In the genomic region with DNA sequence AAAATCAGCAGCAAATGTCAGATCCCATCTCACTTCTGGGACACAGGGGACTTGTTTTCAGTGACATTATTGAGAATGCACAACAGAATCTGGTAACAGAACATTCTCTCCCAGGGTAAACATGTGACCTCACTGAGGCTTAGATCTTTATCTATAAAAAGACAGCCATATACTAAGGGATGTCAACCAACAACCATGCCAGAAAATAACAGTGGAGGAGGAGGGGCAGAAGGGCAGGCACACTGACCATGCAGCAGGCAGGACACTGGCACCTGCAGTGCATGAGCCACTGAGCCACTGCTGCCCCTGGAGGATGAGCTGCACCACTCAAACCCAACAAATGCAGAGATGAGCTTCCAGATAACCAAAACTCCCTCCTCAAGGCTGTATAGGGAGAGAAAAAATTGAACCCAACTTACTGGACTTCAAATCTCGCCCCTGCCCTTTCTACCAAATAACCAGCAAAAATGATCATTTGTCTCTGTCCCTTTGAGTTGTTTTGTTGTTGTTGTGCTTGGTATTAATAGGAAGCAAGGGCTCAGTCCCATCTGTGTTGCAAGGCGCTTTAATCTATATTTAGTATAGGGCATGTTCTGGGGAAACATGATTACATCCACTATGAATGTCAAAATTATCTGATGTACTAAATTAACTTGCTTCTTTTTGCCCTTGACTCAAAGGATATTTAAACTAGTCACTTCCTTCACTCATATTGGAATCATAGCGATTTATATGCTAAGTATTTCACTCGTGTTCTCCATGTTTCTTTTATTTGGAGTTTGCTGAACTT, we compare ENCODE assay signal across 20 mouse cellular contexts.
DNase-seq lines count a peak whose midpoint lies in the region; ATAC-seq and TF ChIP-seq lines count a peak whose summit lies in the region.
"Had no signal": no experiment of that assay in that cellular context is flagged by ENCODE, and none has a peak within 500 bp of the region (broad histone marks: within the 10 kb centered on the region; RNA-seq: fewer than 3 reads in every experiment).

No protein-coding gene starts in this region.

- H3K9ac ChIP-seq in heart, embryonic 16.5 days (ENCODE audit: low read length), result no peak overlapping the region
- H3K9ac ChIP-seq in lung, postnatal 0 days (replicated peaks; ENCODE audit: low read depth), result no peak overlapping the region
- H3K9ac ChIP-seq: hindbrain, embryonic 14.5 days had no signal

- TF ChIP-seq EP300 in lung, postnatal 0 days (IDR thresholded peaks at IDR 0.05), result peak; percentile 31; the same call in 1 of the 2 replicates

- H3K9me3 ChIP-seq in heart, embryonic 16.5 days (replicated peaks; ENCODE audit: control insufficient read depth, low read length), result no peaks in the 10 kb centered on the region
- no peaks in the 10 kb centered on the region for H3K9me3 ChIP-seq in heart, embryonic 10.5 days
- H3K9me3 ChIP-seq in lung, postnatal 0 days (ENCODE audit: low read length), result no peaks in the 10 kb centered on the region
- H3K9me3 ChIP-seq: forebrain, embryonic 10.5 days; hindbrain, embryonic 10.5 days had no signal

- WGBS in heart, embryonic 16.5 days, result 71% methylated on average over 4 of the region's 4 CpGs
- 86% methylated on average over 4 of the region's 4 CpGs for WGBS in heart, embryonic 10.5 days
- WGBS in lung, postnatal 0 days, result 80% methylated on average over 4 of the region's 4 CpGs
- 91% methylated on average over 4 of the region's 4 CpGs for WGBS in lung, adult 2 months

- TF ChIP-seq CTCF in gastrocnemius, adult 2 months (IDR thresholded peaks at IDR 0.05), result no peak
- no peak for TF ChIP-seq CTCF in lung, postnatal 0 days (IDR thresholded peaks at IDR 0.05)
- TF ChIP-seq CTCF in lung, adult 2 months (IDR thresholded peaks at IDR 0.05; ENCODE audit: insufficient read depth, low read length), result no peak

- no peak overlapping the region for H3K4me3 ChIP-seq in gastrocnemius, adult 2 months
- no peak overlapping the region for H3K4me3 ChIP-seq in heart, embryonic 16.5 days (ENCODE audit: low read length)
- H3K4me3 ChIP-seq in heart, embryonic 10.5 days, result no peak overlapping the region
- no peak overlapping the region for H3K4me3 ChIP-seq in lung, postnatal 0 days (ENCODE audit: low read depth, low read length)
- no peak overlapping the region for H3K4me3 ChIP-seq in lung, adult 2 months (replicated peaks; ENCODE audit: extremely low read depth, low read depth, low read length)
- H3K4me3 ChIP-seq: erythroblast, embryonic 14.5 days; forebrain, embryonic 10.5 days; hindbrain, embryonic 10.5 days had no signal

- no peak for TF ChIP-seq POLR2A in lung, adult 2 months (IDR thresholded peaks at IDR 0.05; ENCODE audit: borderline replicate concordance, extremely low read depth, low read depth, low read length)

- intact Hi-C loops in gastrocnemius, adult 2 months (cut with DNase I), result loop anchor here (5.0 to 10.0 kb wide), 2 partner anchors 68 to 489 kb away; a partner anchor contains a TSS

- no peaks in the 10 kb centered on the region for H3K36me3 ChIP-seq in heart, embryonic 16.5 days (ENCODE audit: control insufficient read depth, insufficient read depth)
- peaks cover 4% of the 10 kb centered on the region; the same call in 1 of the 2 replicates for H3K36me3 ChIP-seq in heart, embryonic 10.5 days
- no peaks in the 10 kb centered on the region for H3K36me3 ChIP-seq in lung, postnatal 0 days (ENCODE audit: insufficient read depth, low read length)
- H3K36me3 ChIP-seq: hindbrain, embryonic 10.5 days had no signal

- peaks cover 7% of the 10 kb centered on the region; the same call in 1 of the 2 replicates for H3K4me1 ChIP-seq in heart, embryonic 16.5 days (ENCODE audit: control insufficient read depth, insufficient read depth, low read length)
- peaks cover 9% of the 10 kb centered on the region; the same call in 1 of the 2 replicates for H3K4me1 ChIP-seq in heart, embryonic 10.5 days
- H3K4me1 ChIP-seq in lung, postnatal 0 days (ENCODE audit: insufficient read depth, low read depth, low read length), result no peaks in the 10 kb centered on the region
- no peaks in the 10 kb centered on the region for H3K4me1 ChIP-seq in lung, adult 2 months (ENCODE audit: control insufficient read depth, insufficient read depth, low read length)

- H3K4me2 ChIP-seq in heart, embryonic 16.5 days (ENCODE audit: low read depth, low read length), result no peak overlapping the region
- H3K4me2 ChIP-seq in lung, postnatal 0 days (replicated peaks; ENCODE audit: low read depth, low read length), result no peak overlapping the region
- H3K4me2 ChIP-seq: hindbrain, embryonic 14.5 days had no signal

- H3K27ac ChIP-seq in gastrocnemius, adult 2 months, result peak overlapping the region; percentile 82
- 0 out of 2 replicates have a peak overlapping the region, but pooled peaks have one; percentile 14 for H3K27ac ChIP-seq in heart, embryonic 16.5 days (ENCODE audit: low read length)
- no peak overlapping the region for H3K27ac ChIP-seq in heart, embryonic 10.5 days
- H3K27ac ChIP-seq in lung, postnatal 0 days (ENCODE audit: low read length), result no peak overlapping the region
- H3K27ac ChIP-seq: forebrain, embryonic 10.5 days; hindbrain, embryonic 10.5 days; hindbrain, embryonic 14.5 days had no signal

- peak; percentile 49 for DNase-seq in gastrocnemius, adult 2 months
- no peak for DNase-seq in gastrocnemius, postnatal 10 days
- DNase-seq in heart, embryonic 10.5 days (ENCODE audit: low spot score), result no peak
- no peak for DNase-seq in lung, postnatal 0 days (ENCODE audit: low spot score)
- DNase-seq in lung, adult 2 months, result no peak
- no peak for DNase-seq in urinary bladder, postnatal 10 days (ENCODE audit: low spot score)
- DNase-seq: adrenal gland, adult 2 months; adrenal gland, postnatal 25 days; cerebellum, adult 18-20 months; cerebellum, adult 9-11 months; cerebellum, postnatal 36 days; heart, postnatal 14 days had no signal

- H3K27me3 ChIP-seq in heart, embryonic 16.5 days (ENCODE audit: control insufficient read depth, insufficient read depth, low read length), result no peaks in the 10 kb centered on the region
- no peaks in the 10 kb centered on the region for H3K27me3 ChIP-seq in heart, embryonic 10.5 days (ENCODE audit: insufficient read depth, poor library complexity, severe bottlenecking)
- no peaks in the 10 kb centered on the region for H3K27me3 ChIP-seq in lung, postnatal 0 days (replicated peaks; ENCODE audit: insufficient read depth, low read length)
- H3K27me3 ChIP-seq: CH12.LX had no signal

- no peak for ATAC-seq in heart, embryonic 16.5 days (replicated peaks; ENCODE audit: extremely low read depth, insufficient read depth, low FRiP score)
- no peak; the same call in 1 of the 2 replicates for ATAC-seq in lung, postnatal 0 days
- ATAC-seq: forebrain, embryonic 14.5 days; intestine, embryonic 16.5 days had no signal

Comparison
In these comparisons a context has a peak if more than half of its experiments do, and no peak if none do; other contexts are left out.
1. H3K27ac ChIP-seq: peak in gastrocnemius, adult 2 months (single experiment) and heart, embryonic 16.5 days (single experiment); none in heart, embryonic 10.5 days (single experiment) and lung, postnatal 0 days (single experiment).